Mouse (Mus musculus): Measurements from ENCODE around the gene Inava. TPM values are rescaled to one million over a fixed set of nuclear protein-coding genes. Genes with fewer than 3 reads are reported as not detected.

Gene Inava
- polyA plus RNA-seq, 1 experiment from 2014 or later: 13.3 TPM

DNA sequence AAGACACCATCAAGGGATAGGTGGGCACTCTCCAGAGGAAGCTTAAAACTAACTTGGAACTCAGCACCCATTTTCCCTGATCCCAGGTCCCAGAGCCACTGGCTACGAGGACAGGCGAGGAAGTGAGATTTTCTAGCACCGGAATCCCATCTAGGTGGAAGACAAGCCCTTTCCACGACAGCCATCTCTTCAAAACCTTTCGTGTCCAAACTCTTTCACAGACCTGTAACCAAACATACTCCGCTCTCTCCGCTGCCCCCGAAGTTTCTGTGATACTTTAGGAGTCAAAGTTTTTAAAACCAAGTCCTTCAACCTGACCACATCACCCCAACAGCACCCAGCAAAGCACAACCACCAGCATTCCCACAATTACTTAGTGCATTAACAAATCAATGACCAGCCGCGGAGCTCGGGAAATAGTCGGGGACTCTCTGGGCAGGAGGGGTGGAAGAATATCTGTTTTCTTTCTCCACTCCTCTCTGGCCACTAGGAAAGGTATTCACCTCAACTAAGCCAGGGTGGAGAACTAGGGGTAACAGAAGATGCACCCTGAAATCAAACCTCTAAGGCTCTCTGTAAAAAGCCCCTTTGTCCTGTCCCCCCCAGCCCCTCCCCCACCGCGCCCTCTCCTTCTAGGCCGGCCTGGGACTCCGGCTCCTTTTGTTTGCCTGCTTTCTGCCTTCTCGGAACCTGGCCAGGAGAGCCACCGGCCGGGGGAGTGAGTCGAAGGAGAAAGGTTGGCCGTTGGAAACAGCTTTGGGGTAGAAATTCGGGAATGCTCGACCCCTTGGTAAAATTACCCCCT, 876 bp downstream of the Inava start:
- TF ChIP-seq CTCF (IDR thresholded peaks at IDR 0.05; ENCODE audit: low read depth): no peak
- Histone ChIP-seq H3K27ac (no peak overlapping the region), H3K9me3 (replicated peaks; ENCODE audit: low read length) (no peaks in the 10 kb centered on the region), H3K4me1 (replicated peaks; ENCODE audit: insufficient read depth, low read length) (peaks cover 24% of the 10 kb centered on the region; the same call in 1 of the 2 replicates), H3K9ac (ENCODE audit: low read depth, low read length) (peak overlapping the region; percentile 27), H3K27me3 (ENCODE audit: insufficient read depth, low read length) (no peaks in the 10 kb centered on the region), H3K36me3 (ENCODE audit: insufficient read depth, low read length) (no peaks in the 10 kb centered on the region), H3K4me2 (ENCODE audit: low read length) (peak overlapping the region; percentile 82), H3K4me3 (replicated peaks; ENCODE audit: low read depth, low read length) (peak overlapping the region; percentile 54)
- DNase-seq (ENCODE audit: low spot score): peak; percentile 10
- 2% methylated on average over 23 of the region's 23 CpGs for WGBS
- ATAC-seq (replicated peaks; ENCODE audit: low FRiP score, low read depth): no peak

GRCm38 (mm10) chr1:136232285-136232926, 1.7 kb downstream of the Inava start:
- TF ChIP-seq CTCF (IDR thresholded peaks at IDR 0.05; ENCODE audit: low read depth): no peak
- H3K9ac ChIP-seq (ENCODE audit: low read depth, low read length): 0 out of 2 replicates have a peak overlapping the region, but pooled peaks have one; percentile 27
- H3K4me2 ChIP-seq (ENCODE audit: low read length): peak overlapping the region; percentile 82
- WGBS: 5% methylated on average over 9 of the region's 9 CpGs
- H3K4me1 ChIP-seq (replicated peaks; ENCODE audit: insufficient read depth, low read length): peaks cover 30% of the 10 kb centered on the region
- H3K27me3 ChIP-seq (ENCODE audit: insufficient read depth, low read length): no peaks in the 10 kb centered on the region
- H3K27ac ChIP-seq: 0 out of 2 replicates have a peak overlapping the region, but pooled peaks have one; percentile 22
- no peak for ATAC-seq (replicated peaks; ENCODE audit: low FRiP score, low read depth)
- H3K9me3 ChIP-seq (replicated peaks; ENCODE audit: low read length): no peaks in the 10 kb centered on the region
- H3K4me3 ChIP-seq (replicated peaks; ENCODE audit: low read depth, low read length): peak overlapping the region; percentile 54; the same call in 1 of the 2 replicates
- no peaks in the 10 kb centered on the region for H3K36me3 ChIP-seq (ENCODE audit: insufficient read depth, low read length)
- DNase-seq (ENCODE audit: low spot score): no peak

DNA sequence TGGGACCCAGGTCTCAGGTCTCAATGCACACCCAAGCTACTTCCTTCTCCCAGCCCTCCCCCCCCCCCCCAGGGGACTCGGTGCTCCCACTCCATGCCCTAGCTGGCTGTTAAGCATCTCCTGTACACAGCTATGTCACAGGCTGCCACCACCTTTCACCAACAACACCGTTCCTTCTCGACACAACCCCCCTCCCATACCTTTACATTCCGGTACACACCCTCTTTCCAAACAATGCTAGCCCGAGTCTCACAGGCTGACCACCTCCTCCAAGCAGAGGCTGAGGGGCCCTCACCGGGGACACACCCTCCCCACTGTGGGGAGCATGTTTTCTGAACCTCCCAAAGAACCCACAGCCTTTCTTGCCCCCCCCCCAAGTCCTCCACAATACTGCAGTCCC, 2.5 kb downstream of the Inava start:
- DNase-seq (ENCODE audit: low spot score): no peak
- no peak for ATAC-seq (replicated peaks; ENCODE audit: low FRiP score, low read depth)
- H3K4me3 ChIP-seq (replicated peaks; ENCODE audit: low read depth, low read length): no peak overlapping the region
- no peak overlapping the region for H3K9ac ChIP-seq (ENCODE audit: low read depth, low read length)
- no peaks in the 10 kb centered on the region for H3K9me3 ChIP-seq (replicated peaks; ENCODE audit: low read length)
- peak overlapping the region; percentile 82 for H3K4me2 ChIP-seq (ENCODE audit: low read length)
- WGBS: 15% methylated on average over 6 of the region's 6 CpGs
- H3K36me3 ChIP-seq (ENCODE audit: insufficient read depth, low read length): no peaks in the 10 kb centered on the region
- peaks cover 33% of the 10 kb centered on the region for H3K4me1 ChIP-seq (replicated peaks; ENCODE audit: insufficient read depth, low read length)
- no peak for TF ChIP-seq CTCF (IDR thresholded peaks at IDR 0.05; ENCODE audit: low read depth)
- H3K27ac ChIP-seq: peak overlapping the region; percentile 87; the same call in 1 of the 2 replicates
- no peaks in the 10 kb centered on the region for H3K27me3 ChIP-seq (ENCODE audit: insufficient read depth, low read length)

DNA sequence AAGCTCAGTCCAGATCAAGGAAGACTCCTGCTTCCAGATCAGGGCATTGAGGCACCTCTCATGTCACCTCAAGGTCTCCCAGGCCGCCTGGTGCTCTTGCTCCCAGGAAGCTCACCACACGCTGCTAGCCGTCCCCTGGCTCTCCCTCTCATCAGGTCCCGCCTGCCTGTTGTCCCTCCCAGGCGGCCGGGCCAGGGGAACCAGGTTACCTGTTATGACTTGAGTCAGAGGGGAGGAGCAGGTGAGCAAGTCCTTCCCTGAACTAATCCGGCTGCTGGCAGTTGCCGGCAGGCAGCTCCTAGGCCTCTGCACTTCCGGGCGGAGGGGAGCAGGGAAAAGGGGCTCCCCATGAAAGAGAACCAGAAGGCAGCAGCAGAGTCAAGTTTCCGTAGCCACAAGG, 3.9 kb downstream of the Inava start:
- no peaks in the 10 kb centered on the region for H3K9me3 ChIP-seq (replicated peaks; ENCODE audit: low read length)
- peaks cover 33% of the 10 kb centered on the region for H3K4me1 ChIP-seq (replicated peaks; ENCODE audit: insufficient read depth, low read length)
- peak overlapping the region; percentile 40; the same call in 1 of the 2 replicates for H3K9ac ChIP-seq (ENCODE audit: low read depth, low read length)
- WGBS: 36% methylated on average over 11 of the region's 11 CpGs
- no peaks in the 10 kb centered on the region for H3K36me3 ChIP-seq (ENCODE audit: insufficient read depth, low read length)
- H3K4me2 ChIP-seq (ENCODE audit: low read length): peak overlapping the region; percentile 46
- DNase-seq (ENCODE audit: low spot score) (peak; percentile 48), ATAC-seq (replicated peaks; ENCODE audit: low FRiP score, low read depth) (peak; percentile 41)
- TF ChIP-seq CTCF (IDR thresholded peaks at IDR 0.05; ENCODE audit: low read depth): no peak
- peak overlapping the region; percentile 6; the same call in 1 of the 2 replicates for H3K4me3 ChIP-seq (replicated peaks; ENCODE audit: low read depth, low read length)
- H3K27ac ChIP-seq: peak overlapping the region; percentile 87
- H3K27me3 ChIP-seq (ENCODE audit: insufficient read depth, low read length): no peaks in the 10 kb centered on the region

GRCm38 (mm10) chr1:136229040-136229373, 5.1 kb downstream of the Inava start:
- H3K4me3 ChIP-seq (replicated peaks; ENCODE audit: low read depth, low read length): peak overlapping the region; percentile 6; the same call in 1 of the 2 replicates
- TF ChIP-seq CTCF (IDR thresholded peaks at IDR 0.05; ENCODE audit: low read depth): no peak
- peak; percentile 58 for ATAC-seq (replicated peaks; ENCODE audit: low FRiP score, low read depth)
- H3K27ac ChIP-seq: peak overlapping the region; percentile 87
- H3K9me3 ChIP-seq (replicated peaks; ENCODE audit: low read length): no peaks in the 10 kb centered on the region
- 19% methylated on average over 6 of the region's 6 CpGs for WGBS
- peaks cover 33% of the 10 kb centered on the region for H3K4me1 ChIP-seq (replicated peaks; ENCODE audit: insufficient read depth, low read length)
- no peaks in the 10 kb centered on the region for H3K27me3 ChIP-seq (ENCODE audit: insufficient read depth, low read length)
- peak; percentile 68 for DNase-seq (ENCODE audit: low spot score)
- peak overlapping the region; percentile 46 for H3K4me2 ChIP-seq (ENCODE audit: low read length)
- H3K9ac ChIP-seq (ENCODE audit: low read depth, low read length): peak overlapping the region; percentile 32; the same call in 1 of the 2 replicates
- H3K36me3 ChIP-seq (ENCODE audit: insufficient read depth, low read length): peaks cover 8% of the 10 kb centered on the region; the same call in 1 of the 2 replicates

DNA sequence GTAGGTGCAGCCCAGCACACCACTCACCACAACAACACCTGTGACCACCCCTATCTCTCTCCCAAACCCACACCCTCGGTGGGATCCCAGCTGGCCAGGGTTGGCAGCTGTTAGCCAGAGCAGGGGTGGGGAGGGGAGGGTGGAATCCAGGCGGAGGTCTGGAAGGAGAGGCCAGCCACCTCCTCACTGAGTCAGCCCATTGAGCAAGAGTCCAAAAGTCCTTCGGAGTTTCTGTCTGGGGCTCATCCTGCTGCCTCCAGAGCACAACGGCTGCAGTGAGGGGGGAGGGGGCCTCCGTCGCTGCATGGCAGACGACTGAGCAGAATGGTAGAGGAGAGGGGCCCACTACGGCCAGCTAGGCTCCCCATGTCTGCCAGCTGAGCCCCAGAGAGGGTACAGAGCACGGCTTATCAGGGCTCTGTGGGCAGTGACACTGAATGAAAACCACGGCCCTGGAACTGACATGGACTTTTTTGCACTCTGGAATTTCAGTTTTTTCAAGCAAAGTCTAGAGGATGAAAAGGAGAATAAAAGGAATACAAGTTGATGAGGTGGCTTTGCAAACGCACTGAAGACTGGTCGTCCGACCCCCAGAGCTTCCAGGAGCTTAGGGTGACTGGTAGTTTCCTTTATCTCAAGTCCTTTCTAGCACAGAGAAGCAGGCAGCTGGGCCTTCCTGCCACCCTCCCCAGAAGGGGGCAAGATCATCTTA, 5.6 kb downstream of the Inava start:
- 15% methylated on average over 13 of the region's 13 CpGs for WGBS
- H3K9me3 ChIP-seq (replicated peaks; ENCODE audit: low read length): no peaks in the 10 kb centered on the region
- no peak overlapping the region for H3K4me3 ChIP-seq (replicated peaks; ENCODE audit: low read depth, low read length)
- H3K4me2 ChIP-seq (ENCODE audit: low read length): peak overlapping the region; percentile 46
- H3K36me3 ChIP-seq (ENCODE audit: insufficient read depth, low read length): peaks cover 8% of the 10 kb centered on the region; the same call in 1 of the 2 replicates
- ATAC-seq (replicated peaks; ENCODE audit: low FRiP score, low read depth): peak; percentile 78
- H3K9ac ChIP-seq (ENCODE audit: low read depth, low read length): peak overlapping the region; percentile 32; the same call in 1 of the 2 replicates
- peaks cover 33% of the 10 kb centered on the region for H3K4me1 ChIP-seq (replicated peaks; ENCODE audit: insufficient read depth, low read length)
- peak; percentile 43 for DNase-seq (ENCODE audit: low spot score)
- no peaks in the 10 kb centered on the region for H3K27me3 ChIP-seq (ENCODE audit: insufficient read depth, low read length)
- no peak for TF ChIP-seq CTCF (IDR thresholded peaks at IDR 0.05; ENCODE audit: low read depth)
- peak overlapping the region; percentile 87 for H3K27ac ChIP-seq

All from kidney, postnatal 0 days (tissue).